Mouse (Mus musculus): ENCODE data around the gene Dnal4.
"Not testable (repeated sequence)": the region's sequence is repeated elsewhere in the genome, so short reads cannot be mapped to it uniquely, and the experiment has no call there.

Gene Dnal4

DNA sequence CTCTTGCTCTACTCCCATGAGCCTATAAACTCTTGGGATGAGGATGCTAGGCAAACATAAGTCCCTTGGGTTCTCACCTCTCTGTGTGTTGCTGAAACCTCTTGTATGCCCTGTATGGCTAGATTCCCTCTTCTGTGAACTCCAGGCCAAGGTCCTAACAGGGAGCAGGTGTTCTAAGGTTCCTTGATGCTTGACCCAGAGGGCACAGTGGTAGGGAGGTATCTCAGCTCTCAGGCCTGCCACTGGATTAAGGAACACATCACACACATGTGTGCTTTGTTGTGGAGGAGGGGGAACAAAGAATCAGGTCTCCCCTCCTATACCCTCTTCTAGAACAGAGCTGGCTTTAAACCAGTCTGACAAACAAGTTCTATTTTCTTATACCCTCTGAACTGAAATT lies at the start of gene Dnal4:
Gene Dnal4 (minus strand): TSS at position 101 of the 400 bp plus-strand sequence.
- DNase-seq: no peak

GRCm38 (mm10) chr15:79827061-79827777 lies 49.6 kb upstream of the Dnal4 start:
- DNase-seq: no peak

DNA sequence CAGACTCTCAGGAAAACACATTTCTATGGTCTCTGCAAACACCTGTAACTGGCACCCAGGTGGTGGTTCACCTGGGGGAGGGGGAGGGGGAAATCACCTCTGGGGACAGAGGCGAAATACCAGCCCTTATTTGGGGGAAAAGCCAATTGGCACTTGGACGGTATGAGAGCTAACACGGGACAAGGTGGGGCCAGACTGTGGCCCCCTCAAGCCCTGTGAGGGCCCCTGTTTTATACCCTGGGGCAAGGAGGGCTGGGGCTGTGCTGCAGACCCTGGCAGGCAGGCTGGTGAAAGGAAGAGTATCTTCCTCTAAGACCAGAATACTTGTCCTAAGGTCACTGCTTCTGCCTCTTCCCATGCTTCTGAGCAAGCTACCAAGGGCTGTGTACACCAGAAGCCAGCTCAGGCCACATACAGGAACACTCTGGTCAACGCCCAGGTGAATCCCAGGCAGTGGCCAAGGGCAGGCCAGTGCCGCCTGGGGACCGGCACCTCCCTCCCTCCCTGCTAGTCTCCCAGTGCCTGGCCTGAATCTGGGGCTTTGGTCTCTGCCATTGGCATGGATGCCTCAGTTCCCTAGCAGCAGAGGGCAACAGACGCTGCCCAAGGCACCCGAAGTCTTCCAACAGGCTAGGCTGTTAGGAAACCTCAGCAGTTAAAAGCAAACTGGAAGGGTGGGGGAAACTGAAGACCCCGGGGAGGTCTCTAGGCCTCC lies 48.7 kb upstream of the Dnal4 start:
- no peak for DNase-seq

DNA sequence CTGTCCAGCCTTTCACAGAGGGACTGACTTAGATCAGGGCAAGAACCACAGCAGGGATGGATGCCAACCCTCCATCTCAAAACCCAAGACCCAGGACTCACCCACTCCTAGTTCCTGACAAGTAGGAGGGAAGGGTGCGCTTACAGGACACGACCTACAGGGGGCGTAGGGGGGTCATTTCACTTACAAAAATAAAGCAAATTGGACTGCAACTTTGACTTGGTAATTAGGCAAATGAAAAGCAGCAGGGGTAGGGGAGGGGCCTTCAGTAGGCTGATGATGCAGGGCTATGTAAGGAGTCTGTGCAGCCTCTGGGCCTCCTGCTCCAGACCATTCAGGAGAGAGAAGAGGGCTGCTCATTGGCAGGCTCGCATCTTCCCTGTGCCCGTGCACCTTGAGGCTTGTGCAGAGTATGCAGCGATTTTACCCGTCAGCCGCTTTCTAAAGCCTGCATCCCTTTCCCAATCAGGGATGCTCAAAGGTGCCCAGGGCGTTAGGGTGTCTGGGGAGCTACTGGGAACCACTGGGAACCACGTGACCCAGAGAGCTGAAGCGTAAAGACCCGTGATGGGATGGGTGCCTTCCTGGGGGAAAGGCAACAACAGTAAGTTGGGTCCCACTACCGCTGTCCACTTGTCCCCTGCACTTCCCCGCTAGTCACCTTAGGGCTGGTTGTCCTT lies 47.6 kb upstream of the Dnal4 start:
- peak; percentile 78 for DNase-seq

- no peak for DNase-seq
These were observed 46.1 kb upstream of the Dnal4 start for GRCm38 (mm10) chr15:79823588-79824280.

DNA sequence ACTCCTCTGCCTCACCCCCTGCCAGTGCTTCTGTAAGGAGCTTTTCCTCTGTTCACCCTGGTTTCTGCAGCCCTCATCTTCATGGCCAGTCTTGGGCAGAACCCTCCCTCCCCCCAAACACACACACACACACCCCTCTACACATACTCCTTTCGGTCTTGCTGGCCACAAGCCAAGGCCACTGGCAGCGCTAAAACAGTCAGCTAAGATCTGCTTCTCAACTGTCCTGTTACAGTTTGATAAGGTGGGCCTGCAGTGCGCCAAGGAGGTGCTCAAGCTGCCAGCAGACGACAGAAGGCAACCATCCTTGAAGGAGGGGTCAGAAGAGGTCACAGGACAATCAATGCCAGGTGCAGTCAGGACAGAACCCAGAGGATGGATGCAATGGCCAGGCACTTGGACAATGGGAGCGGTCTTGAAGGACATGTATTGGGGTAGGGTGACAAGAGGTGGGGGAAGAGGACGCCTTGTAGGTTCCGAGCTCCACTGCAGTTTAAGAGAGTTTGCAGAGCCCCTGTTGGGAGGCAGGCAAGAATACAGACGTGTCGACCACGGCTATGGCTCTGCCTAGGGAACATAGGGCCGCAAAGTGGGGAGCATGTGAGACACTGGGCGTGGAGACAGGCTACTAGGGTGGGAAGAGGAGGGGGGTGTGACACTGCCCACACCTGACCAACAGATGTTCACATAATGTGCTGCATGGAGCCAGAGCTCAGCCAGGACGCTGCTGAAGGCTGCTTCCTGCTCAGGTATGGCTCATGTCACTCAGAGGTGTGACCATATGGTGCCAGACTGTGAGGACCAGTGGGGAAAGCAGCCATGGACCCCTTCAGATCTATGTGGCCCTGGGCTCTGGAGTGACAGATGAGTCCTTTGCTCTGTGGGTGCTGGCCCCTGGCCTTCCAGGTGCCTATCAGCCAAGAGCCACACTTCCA lies 44.9 kb upstream of the Dnal4 start:
- DNase-seq: no peak

DNA sequence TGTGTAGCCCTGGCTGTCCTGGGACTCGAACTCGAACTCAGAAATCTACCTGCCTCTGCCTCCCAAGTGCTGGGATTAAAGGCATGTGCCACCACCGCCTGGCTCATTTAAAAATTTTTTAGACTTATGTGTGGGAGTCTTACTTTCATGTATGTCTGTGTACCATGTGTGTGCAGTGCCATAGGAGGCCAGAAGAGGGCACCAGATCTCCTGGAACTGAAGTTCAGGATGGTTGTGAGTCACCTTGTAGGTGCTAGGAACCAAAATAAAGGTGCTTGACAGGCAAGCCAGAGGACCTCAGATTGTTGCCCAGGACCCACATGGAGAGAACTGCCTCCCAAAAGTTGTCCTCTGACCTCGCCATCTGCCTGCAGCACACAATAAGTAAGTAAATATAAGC lies 40.7 kb upstream of the Dnal4 start:
- DNase-seq: no peak

- no peak for DNase-seq
These were observed 36.1 kb upstream of the Dnal4 start for GRCm38 (mm10) chr15:79813666-79814258.

DNA sequence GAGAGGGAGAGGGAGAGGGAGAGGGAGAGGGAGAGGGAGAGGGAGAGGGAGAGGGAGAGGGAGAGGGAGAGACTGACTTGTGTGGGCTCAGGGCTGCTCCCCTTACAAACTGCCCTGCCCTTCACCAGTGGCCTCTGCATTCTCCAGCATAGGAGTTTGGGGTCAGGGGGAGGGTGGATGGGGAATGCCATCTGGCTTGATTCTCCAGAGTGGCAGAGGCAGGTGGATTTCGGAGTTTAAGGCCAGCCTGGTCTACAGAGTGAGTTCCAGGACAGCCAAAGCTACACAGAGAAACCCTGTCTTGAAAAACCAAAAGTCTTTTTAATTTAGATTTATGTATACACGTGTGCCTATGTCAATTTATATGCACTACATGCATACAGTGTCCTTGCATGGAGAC lies 35.2 kb upstream of the Dnal4 start:
- DNase-seq: not testable (repeated sequence)

GRCm38 (mm10) chr15:79810997-79811396 lies 33.3 kb upstream of the Dnal4 start:
- no peak for DNase-seq

GRCm38 (mm10) chr15:79810061-79810460 lies 32.4 kb upstream of the Dnal4 start:
- DNase-seq: no peak

DNA sequence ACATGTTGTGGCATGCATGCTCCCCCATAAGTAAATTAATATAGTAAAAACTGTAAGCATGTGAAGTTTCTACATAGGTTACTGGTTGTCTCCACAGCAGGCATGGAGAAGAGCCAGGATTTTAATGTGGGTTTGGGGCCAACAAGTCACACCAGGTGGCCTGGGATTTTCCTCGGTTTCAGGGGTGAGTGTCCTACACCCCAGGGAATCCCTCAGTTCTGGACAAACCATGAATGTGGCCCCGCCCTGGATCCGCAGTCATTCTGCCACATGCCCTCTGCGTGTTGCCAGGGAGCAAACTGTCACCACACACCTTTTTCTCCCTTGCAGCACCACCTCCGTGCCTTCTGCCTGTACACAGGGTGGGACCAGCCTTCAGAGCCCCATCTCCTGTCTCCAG lies 31.0 kb upstream of the Dnal4 start:
- DNase-seq: no peak

- peak; percentile 77 for DNase-seq
These were observed 30.5 kb upstream of the Dnal4 start for GRCm38 (mm10) chr15:79808114-79808513.

DNA sequence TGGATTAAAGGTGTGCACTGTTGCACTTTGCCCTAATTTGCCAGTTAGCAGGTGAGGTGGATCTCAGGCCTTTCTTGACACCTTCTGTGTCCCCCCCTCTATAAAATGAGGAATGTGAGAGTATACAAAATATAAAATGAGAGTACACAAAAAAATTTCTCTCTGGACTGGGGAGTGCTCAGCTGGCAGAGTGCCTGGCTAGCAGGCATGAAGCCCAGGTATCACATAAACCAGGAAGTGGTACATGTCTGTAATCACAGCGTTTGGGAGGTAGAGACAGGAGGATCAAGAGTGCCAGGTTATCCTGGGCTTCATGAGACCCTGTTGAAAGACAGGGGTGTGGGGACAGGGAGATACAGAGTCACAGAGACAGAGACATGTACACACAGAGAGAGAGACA lies 29.4 kb upstream of the Dnal4 start:
- no peak for DNase-seq

DNA sequence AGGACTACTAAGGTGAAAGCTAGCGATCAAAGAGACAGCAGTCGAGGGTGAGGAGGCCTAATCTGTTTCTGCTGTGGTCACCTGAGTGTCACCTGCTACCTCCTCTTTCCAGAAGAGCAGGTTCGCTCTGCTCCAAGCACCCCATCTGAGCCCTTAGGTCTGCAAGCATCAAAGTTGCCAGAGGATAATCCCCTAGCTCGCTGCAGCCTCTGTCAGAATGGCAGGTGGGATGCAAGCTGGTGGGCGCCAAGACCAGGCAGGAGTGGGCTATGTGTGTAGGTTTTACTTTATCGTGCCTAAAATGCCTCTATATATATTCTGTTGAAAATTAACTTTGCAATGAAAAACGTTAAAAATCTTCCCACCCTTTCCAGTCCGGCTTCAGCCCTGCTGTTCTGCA lies 27.6 kb upstream of the Dnal4 start:
- no peak for DNase-seq

GRCm38 (mm10) chr15:79804352-79805071 lies 26.9 kb upstream of the Dnal4 start, which contains the start of gene Nptxr:
TSS of gene Nptxr (minus strand) at chr15:79804766.
- DNase-seq: peak; percentile 76

DNA sequence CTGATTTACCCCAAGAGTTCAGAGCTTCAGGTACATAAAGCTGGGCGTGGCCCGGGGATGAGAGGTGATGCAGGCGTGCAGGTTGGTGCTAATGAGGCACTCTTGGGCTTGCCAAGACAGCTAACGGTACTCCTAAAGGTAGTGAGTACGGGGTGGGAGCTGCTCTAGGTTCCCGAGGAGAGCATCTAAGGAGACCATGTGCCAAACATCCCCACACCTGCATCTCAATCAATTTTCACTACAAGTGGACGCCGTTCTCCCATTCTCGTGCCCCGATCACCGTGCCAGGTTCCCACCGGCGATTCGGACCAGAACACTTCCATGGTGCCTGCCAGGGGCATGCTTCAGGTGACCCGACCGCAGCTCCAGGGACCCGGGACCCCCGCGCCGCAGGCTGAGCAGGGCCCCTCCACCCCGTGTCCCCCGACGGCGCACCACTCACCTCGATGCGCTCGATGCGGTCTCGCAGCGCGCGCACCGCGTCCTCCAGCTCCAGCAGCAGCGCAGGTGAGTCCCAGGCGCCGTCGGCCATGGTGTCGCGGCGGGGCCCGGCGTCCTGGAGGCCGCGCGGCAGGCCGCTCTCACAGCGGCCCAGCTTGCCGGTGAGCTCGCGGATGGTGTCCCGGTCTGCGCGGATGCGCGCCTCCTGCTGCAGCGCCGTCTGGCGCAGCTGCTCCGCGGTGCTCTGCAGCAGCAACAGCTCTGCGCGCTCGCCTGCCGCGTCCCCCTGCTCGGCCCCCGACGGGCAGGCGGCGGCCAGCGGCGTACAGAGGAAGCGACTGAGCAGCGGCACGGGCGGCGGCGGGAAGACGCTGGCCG lies 26.1 kb upstream of the Dnal4 start:
- peak; percentile 72 for DNase-seq

DNA sequence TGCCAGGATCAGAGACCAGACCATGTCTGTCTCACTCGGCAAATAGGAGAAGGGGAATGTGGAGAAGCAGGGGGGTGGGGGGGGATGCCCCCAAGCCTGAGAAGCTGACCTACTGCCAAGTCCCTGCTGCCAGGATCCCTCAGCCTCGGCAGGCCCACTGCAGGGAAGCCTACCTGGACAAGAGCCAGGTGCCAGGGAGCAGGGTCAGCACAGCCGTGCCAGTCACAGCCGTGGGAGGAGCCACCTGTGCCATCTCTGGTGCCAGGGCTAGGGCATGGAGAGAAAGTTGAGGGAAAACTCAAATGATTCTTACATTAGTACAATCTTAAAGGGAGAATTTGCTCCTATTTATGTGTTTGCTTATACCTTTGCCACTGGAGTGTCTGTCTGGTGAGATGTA lies 24.7 kb upstream of the Dnal4 start:
- DNase-seq: no peak

DNA sequence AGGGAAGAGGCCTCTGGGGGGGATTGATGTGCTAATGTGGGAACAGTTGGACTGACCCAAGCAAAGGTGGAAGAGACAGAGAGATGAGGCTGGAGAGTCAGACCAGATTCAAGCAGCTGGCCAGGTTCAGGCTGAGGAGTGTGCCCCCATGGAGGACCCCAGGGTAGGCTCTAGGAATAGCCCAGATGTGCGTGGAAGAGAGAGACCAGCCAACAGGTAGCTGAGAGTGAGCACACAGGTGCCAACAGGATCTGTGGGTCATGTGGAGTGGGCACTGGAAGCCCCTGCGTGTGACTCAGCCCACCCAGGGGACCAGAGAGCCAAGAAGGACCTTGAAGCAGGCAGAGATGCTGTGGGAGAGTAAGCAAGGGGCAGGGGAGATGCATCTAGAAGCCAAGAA lies 24.0 kb upstream of the Dnal4 start:
- no peak for DNase-seq

GRCm38 (mm10) chr15:79800701-79801100 lies 23.1 kb upstream of the Dnal4 start:
- DNase-seq: no peak
